Mouse (Mus musculus) ES-E14 (cell line): Measurements from ENCODE around the gene Grip2. TPM values are rescaled to one million over a fixed set of nuclear protein-coding genes. Genes with fewer than 3 reads are reported as not detected.

Experiments used
- DNase-seq: peaks from one replicate; pipeline ENCODE4 v3.0.0-alpha.2; 2013; ENCODE audit warnings: low read depth, low spot score
- H3K27ac ChIP-seq: 2 replicates; pipeline ENCODE4 v1.5.1; 2012; ENCODE audit warnings: low read depth, mild to moderate bottlenecking, low read length, moderate library complexity, mixed read lengths; ENCODE audit not compliant: poor library complexity, insufficient read depth, severe bottlenecking
- H3K36me3 ChIP-seq: 2 replicates; pipeline ENCODE4 v1.6.1; 2012; ENCODE audit warnings: mild to moderate bottlenecking, low read length, moderate library complexity, mixed read lengths; ENCODE audit not compliant: control insufficient read depth, poor library complexity, insufficient read depth, severe bottlenecking
- H3K4me1 ChIP-seq, 2 experiments: fragments of 150-350 bp in 1 of 2; sonication (generic) in 1 of 2; 2 replicates each; pipeline ENCODE4 v1.6.1; 2012; ENCODE audit warnings: low read length in 2 of 2, mild to moderate bottlenecking in 1 of 2, mixed read lengths in 1 of 2; ENCODE audit not compliant: control insufficient read depth in 2 of 2, insufficient read depth in 2 of 2, poor library complexity in 1 of 2
- H3K4me3 ChIP-seq, 2 experiments: fragments of 150-350 bp in 1 of 2; sonication (generic) in 1 of 2; 2 replicates each; pipeline ENCODE4 v1.5.1; 2012; ENCODE audit warnings: low read length in 2 of 2, low read depth in 1 of 2, mild to moderate bottlenecking in 1 of 2, mixed read lengths in 1 of 2; ENCODE audit not compliant: insufficient read depth in 1 of 2, poor library complexity in 1 of 2, severe bottlenecking in 1 of 2
- H3K9ac ChIP-seq: 2 replicates; pipeline ENCODE4 v1.6.1; 2012; ENCODE audit warnings: low read depth, mild to moderate bottlenecking, low read length, mixed read lengths; ENCODE audit not compliant: poor library complexity, insufficient read depth, severe bottlenecking
- H3K9me3 ChIP-seq: fragments of 150-350 bp; sonication (generic); 2 replicates; pipeline ENCODE4 v1.6.1; 2012; ENCODE audit warnings: low read depth, mild to moderate bottlenecking, low read length; ENCODE audit not compliant: control insufficient read depth, insufficient read depth
- CHD2 ChIP-seq: IDR thresholded peaks from 2 replicates; pipeline ENCODE4 v1.6.1; 2014; ENCODE audit warnings: mild to moderate bottlenecking, low read depth, low read length, inconsistent platforms
- HCFC1 ChIP-seq: IDR thresholded peaks from 2 replicates; pipeline ENCODE4 v1.6.1; 2012; ENCODE audit warnings: low read length, inconsistent platforms, borderline replicate concordance; ENCODE audit not compliant: insufficient read depth
- MAFK ChIP-seq: IDR thresholded peaks from 2 replicates; pipeline ENCODE4 v1.6.1; 2014; ENCODE audit warnings: mild to moderate bottlenecking, low read depth, low read length, inconsistent platforms; ENCODE audit not compliant: insufficient read depth
- ZC3H11A ChIP-seq: IDR thresholded peaks from 2 replicates; pipeline ENCODE4 v1.6.1; 2012; ENCODE audit warnings: low read depth, mild to moderate bottlenecking, inconsistent platforms, low read length, borderline replicate concordance
- ZNF384 ChIP-seq: IDR thresholded peaks from 2 replicates; pipeline ENCODE4 v1.6.1; 2012; ENCODE audit warnings: low read depth, low read length, inconsistent platforms
- in situ Hi-C, 2 experiments: fragments of 600-800 bp; cut with MboI; formaldehyde crosslinking; loops; one replicate each; pipeline ENCODE4 v1.15.1; 2025; ENCODE audit warnings: low sequenced_read_pairs in 2 of 2, inconsistent platforms in 1 of 2; ENCODE audit not compliant: unreplicated experiment in 2 of 2
- total RNA-seq: library from RNA; depleted of rRNA; stranded (reverse); fragments of 300-350 nt; gene quantifications from 2 replicates; pipeline ENCODE4 v1.2.3, GENCODE M21; 2012

Gene Grip2
- total RNA-seq, 1 experiment = 0.58 TPM

- Histone ChIP-seq H3K9ac (no peak overlapping the region), H3K4me1 (peaks cover 30 to 56% of the 10 kb centered on the region in 2 experiments), H3K27ac (no peak overlapping the region), H3K9me3 (no peaks in the 10 kb centered on the region), H3K36me3 (peaks cover 13% of the 10 kb centered on the region), H3K4me3 (no peak overlapping the region)
- in situ Hi-C loops = no loop called here
- TF ChIP-seq ZC3H11A = no peak
- no peak for TF ChIP-seq ZNF384
- TF ChIP-seq CHD2 = no peak
- TF ChIP-seq HCFC1 = no peak
- TF ChIP-seq MAFK = no peak
- no peak for DNase-seq
These were observed 110.9 kb downstream of the Grip2 start for GRCm38 (mm10) chr6:91715988-91716810.

- Histone ChIP-seq H3K4me3 (no peak overlapping the region), H3K4me1 (peaks cover 26 to 50% of the 10 kb centered on the region in 2 experiments), H3K27ac (0 out of 2 replicates have a peak overlapping the region, but pooled peaks have one; percentile 9), H3K9me3 (no peaks in the 10 kb centered on the region), H3K36me3 (peaks cover 10% of the 10 kb centered on the region), H3K9ac (no peak overlapping the region)
- TF ChIP-seq ZNF384 (no peak), ZC3H11A (no peak), HCFC1 (no peak), MAFK (no peak)
- DNase-seq = no peak
- in situ Hi-C loops = no loop called here
These were observed 112.0 kb downstream of the Grip2 start for GRCm38 (mm10) chr6:91715023-91715422.

GRCm38 (mm10) chr6:91713370-91713896 lies 113.6 kb downstream of the Grip2 start:
- no peak for DNase-seq
- H3K27ac ChIP-seq = peak overlapping the region; percentile 91
- TF ChIP-seq HCFC1 = no peak
- no peak for TF ChIP-seq CHD2
- no peak for TF ChIP-seq ZNF384
- no peak for TF ChIP-seq MAFK
- no peak for TF ChIP-seq ZC3H11A

GRCm38 (mm10) chr6:91712855-91713331 lies 114.2 kb downstream of the Grip2 start:
- no peak for DNase-seq
- TF ChIP-seq ZC3H11A (no peak), MAFK (peak; percentile 67), ZNF384 (no peak), CHD2 (0 out of 2 replicates have a peak, but pooled peaks have one; percentile 26), HCFC1 (no peak)
- no peak overlapping the region; the same call in 1 of the 2 replicates for H3K9ac ChIP-seq
- peak overlapping the region; percentile 8 to 28; a peak in 1 of 4 replicates for H3K4me3 ChIP-seq
- peaks cover 17 to 43% of the 10 kb centered on the region in 2 experiments for H3K4me1 ChIP-seq
- H3K9me3 ChIP-seq = no peaks in the 10 kb centered on the region
- peak overlapping the region; percentile 91 for H3K27ac ChIP-seq
- H3K36me3 ChIP-seq = peaks cover 10% of the 10 kb centered on the region
- in situ Hi-C loops = no loop called here

More at GRCm38 (mm10) chr6:91713370-91713896, 113.6 kb downstream of the Grip2 start:
- H3K9ac ChIP-seq = no peak overlapping the region
- no peaks in the 10 kb centered on the region for H3K9me3 ChIP-seq
- in situ Hi-C loops = no loop called here
- peaks cover 19 to 44% of the 10 kb centered on the region in 2 experiments for H3K4me1 ChIP-seq
- peak overlapping the region; percentile 8 to 28; a peak in 2 of 4 replicates for H3K4me3 ChIP-seq
- H3K36me3 ChIP-seq = peaks cover 10% of the 10 kb centered on the region
